Mouse (Mus musculus): ENCODE data around the gene Dcaf10. TPM values are rescaled to one million over a fixed set of nuclear protein-coding genes. Genes with fewer than 3 reads are reported as not detected.
A peak's percentile ranks its signal among the peaks of the same experiment; 100 is the strongest.

The Dcaf10 gene
- 7.8 and 8.0 TPM in 2 replicates for polyA plus RNA-seq (2015; fragmentation: Nextera tagmentation; extraction: Ambion mirVana)

DNA sequence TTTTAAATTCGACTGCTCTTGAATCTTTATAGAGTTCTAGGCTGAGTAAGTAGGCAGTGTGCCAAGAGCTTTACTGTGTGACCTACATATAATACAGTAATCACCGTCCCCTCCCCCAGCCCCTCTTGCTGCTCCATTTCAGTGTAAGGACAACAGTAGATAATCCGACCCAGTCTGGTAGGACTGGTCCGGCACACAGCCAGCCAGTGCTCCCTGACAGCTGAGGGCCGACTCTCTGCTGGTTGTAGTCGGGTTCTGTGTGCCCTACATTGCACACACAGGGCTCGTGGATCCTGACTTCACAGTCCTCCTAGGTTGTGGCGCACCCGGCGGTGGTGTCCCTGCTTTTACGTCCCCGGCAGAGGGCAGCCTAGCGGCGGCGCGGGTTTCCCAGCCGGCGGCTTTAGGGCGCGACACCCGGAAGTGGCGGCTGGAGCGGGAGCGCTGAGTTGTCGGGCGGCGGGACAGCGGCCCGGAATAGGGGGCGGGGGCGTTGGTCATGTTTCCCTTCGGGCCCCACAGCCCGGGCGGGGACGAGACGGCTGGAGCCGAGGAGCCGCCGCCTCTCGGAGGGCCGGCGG lies at the start of gene Dcaf10:
Gene Dcaf10, plus strand, starts transcription at position 433 of the 581 bp plus-strand sequence.
- peak; percentile 86 for ATAC-seq (ENCODE audit: extremely low read depth, insufficient number of reproducible peaks, low FRiP score, low TSS enrichment)
- Histone ChIP-seq H3K9ac (peak within 1 kb of the TSS; percentile 97), H3K27me3 (replicated peaks) (no peaks in the 10 kb centered on the region), H3K36me3 (peaks cover 23% of the 10 kb centered on the region), H3K9me3 (no peaks in the 10 kb centered on the region), H3K4me3 (peak within 1 kb of the TSS; percentile 88), H3K4me1 (peaks cover 23% of the 10 kb centered on the region), H3K27ac (replicated peaks) (peak within 1 kb of the TSS; percentile 99), H3K4me2 (peak within 1 kb of the TSS; percentile 92)
- WGBS = under 1% methylated on average over 39 of the region's 42 CpGs

- Histone ChIP-seq H3K36me3 (peaks cover 22% of the 10 kb centered on the region), H3K4me3 (peak within 1 kb of the TSS; percentile 94), H3K27ac (replicated peaks) (no peak within 1 kb of the TSS), H3K4me1 (peaks cover 11% of the 10 kb centered on the region), H3K4me2 (peak within 1 kb of the TSS; percentile 90), H3K9ac (peak within 1 kb of the TSS; percentile 90), H3K9me3 (no peaks in the 10 kb centered on the region), H3K27me3 (replicated peaks) (no peaks in the 10 kb centered on the region)
- WGBS = 19% methylated on average over 27 of the region's 27 CpGs
- peak; percentile 31; the same call in 1 of the 2 replicates for ATAC-seq (ENCODE audit: extremely low read depth, insufficient number of reproducible peaks, low FRiP score, low TSS enrichment)
Measured at GRCm38 (mm10) chr4:45296662-45297564, 45.0 kb upstream of the Dcaf10 start, which contains the start of gene Trmt10b. Gene Trmt10b, plus strand, starts transcription at chr4:45297127.

- Histone ChIP-seq H3K9ac (no peak overlapping the region), H3K4me3 (no peak overlapping the region), H3K36me3 (peaks cover 88% of the 10 kb centered on the region), H3K27ac (replicated peaks) (no peak overlapping the region), H3K27me3 (replicated peaks) (no peaks in the 10 kb centered on the region), H3K4me2 (no peak overlapping the region), H3K4me1 (no peaks in the 10 kb centered on the region), H3K9me3 (peaks cover 5% of the 10 kb centered on the region; the same call in 1 of the 2 replicates)
- no peak for ATAC-seq (ENCODE audit: extremely low read depth, insufficient number of reproducible peaks, low FRiP score, low TSS enrichment)
- WGBS = 95% methylated on average over 14 of the region's 14 CpGs
Measured at GRCm38 (mm10) chr4:45305536-45305935, 36.4 kb upstream of the Dcaf10 start.

- ATAC-seq (ENCODE audit: extremely low read depth, insufficient number of reproducible peaks, low FRiP score, low TSS enrichment) = no peak
- Histone ChIP-seq H3K36me3 (peaks cover 75% of the 10 kb centered on the region), H3K4me3 (no peak overlapping the region), H3K4me2 (no peak overlapping the region), H3K9ac (no peak overlapping the region), H3K4me1 (no peaks in the 10 kb centered on the region), H3K27ac (replicated peaks) (no peak overlapping the region), H3K27me3 (replicated peaks) (no peaks in the 10 kb centered on the region), H3K9me3 (peaks cover 5% of the 10 kb centered on the region; the same call in 1 of the 2 replicates)
- 38% methylated on average over 11 of the region's 11 CpGs for WGBS
Measured at GRCm38 (mm10) chr4:45308046-45308445, 33.9 kb upstream of the Dcaf10 start.

DNA sequence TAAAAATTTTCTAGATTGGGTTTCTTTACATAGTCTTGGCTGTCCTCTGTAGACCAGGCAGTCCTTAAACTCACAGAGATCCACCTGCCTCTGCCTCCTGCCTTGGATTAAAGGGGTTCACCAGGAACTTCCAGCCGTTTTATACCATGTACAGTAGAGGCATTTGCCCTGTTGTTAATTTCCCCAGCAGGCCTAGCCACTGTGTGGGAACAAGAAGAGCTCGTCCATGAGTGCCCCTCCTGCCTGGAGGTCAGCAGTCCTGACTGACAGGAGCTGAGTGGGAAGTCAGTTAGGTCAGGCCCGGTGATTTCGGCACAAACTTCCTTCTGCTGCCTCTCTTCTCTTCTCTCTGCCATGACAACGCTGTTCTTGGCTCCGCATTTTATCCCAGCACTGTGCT lies 33.3 kb upstream of the Dcaf10 start:
- peaks cover 73% of the 10 kb centered on the region for H3K36me3 ChIP-seq

GRCm38 (mm10) chr4:45311056-45311455 lies 30.8 kb upstream of the Dcaf10 start:
- H3K9ac ChIP-seq = no peak overlapping the region
- no peak for ATAC-seq (ENCODE audit: extremely low read depth, insufficient number of reproducible peaks, low FRiP score, low TSS enrichment)
- H3K4me2 ChIP-seq = no peak overlapping the region
- WGBS = 95% methylated on average over 2 of the region's 2 CpGs
- no peaks in the 10 kb centered on the region for H3K27me3 ChIP-seq (replicated peaks)
- H3K9me3 ChIP-seq = 0 out of 2 replicates have a peak, but pooled peaks cover under 1% of the 10 kb centered on the region
- no peak overlapping the region for H3K27ac ChIP-seq (replicated peaks)
- no peak overlapping the region for H3K4me3 ChIP-seq
- H3K4me1 ChIP-seq = no peaks in the 10 kb centered on the region
- H3K36me3 ChIP-seq = peaks cover 69% of the 10 kb centered on the region

More for the DNA sequence above, 33.3 kb upstream of the Dcaf10 start:
- H3K4me2 ChIP-seq = no peak overlapping the region
- peaks cover 5% of the 10 kb centered on the region; the same call in 1 of the 2 replicates for H3K9me3 ChIP-seq
- WGBS = 80% methylated on average over 6 of the region's 6 CpGs
- H3K27me3 ChIP-seq (replicated peaks) = no peaks in the 10 kb centered on the region
- H3K4me3 ChIP-seq = no peak overlapping the region
- H3K27ac ChIP-seq (replicated peaks) = no peak overlapping the region
- no peak for ATAC-seq (ENCODE audit: extremely low read depth, insufficient number of reproducible peaks, low FRiP score, low TSS enrichment)
- no peaks in the 10 kb centered on the region for H3K4me1 ChIP-seq
- no peak overlapping the region for H3K9ac ChIP-seq

DNA sequence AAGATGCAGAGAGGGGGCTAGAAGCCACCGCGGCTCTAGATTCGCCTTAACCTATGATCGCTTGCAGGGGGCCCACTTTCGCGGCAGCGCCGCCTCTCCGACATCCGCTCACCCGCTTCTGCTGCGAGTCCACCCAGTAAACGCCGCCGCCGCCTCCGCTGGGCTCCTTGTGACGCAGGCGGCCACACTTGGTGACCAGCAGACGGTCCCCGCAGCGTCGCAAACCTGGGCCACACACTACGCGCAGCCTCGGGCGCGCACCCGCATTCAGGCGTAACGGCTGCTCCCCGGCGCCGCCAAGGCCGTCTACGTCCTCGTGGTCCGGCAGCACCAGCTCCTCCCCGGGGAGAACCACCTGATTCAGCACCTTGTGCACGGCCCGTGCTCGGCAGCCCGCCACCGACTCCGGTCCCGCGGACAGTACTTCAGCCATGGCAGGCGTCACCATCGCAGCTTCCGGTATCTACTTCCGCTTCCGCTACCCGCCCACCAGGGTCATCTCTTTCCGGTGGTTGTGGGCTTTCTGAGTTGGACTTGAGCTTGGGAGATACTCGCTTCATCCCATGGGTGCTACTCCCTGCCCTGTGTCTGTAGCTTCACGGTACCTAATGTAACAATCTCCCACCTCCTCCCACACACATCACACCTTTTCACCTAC lies 21.6 kb upstream of the Dcaf10 start:
- Histone ChIP-seq H3K4me2 (peak overlapping the region; percentile 74), H3K36me3 (peaks cover 32% of the 10 kb centered on the region), H3K9me3 (no peaks in the 10 kb centered on the region), H3K27me3 (replicated peaks) (peaks cover 31% of the 10 kb centered on the region), H3K27ac (replicated peaks) (peak overlapping the region; percentile 81), H3K4me1 (peaks cover 9% of the 10 kb centered on the region), H3K4me3 (peak overlapping the region; percentile 80), H3K9ac (peak overlapping the region; percentile 87)
- ATAC-seq (ENCODE audit: extremely low read depth, insufficient number of reproducible peaks, low FRiP score, low TSS enrichment) = peak; percentile 54; the same call in 1 of the 2 replicates
- WGBS = under 1% methylated on average over 56 of the region's 56 CpGs

DNA sequence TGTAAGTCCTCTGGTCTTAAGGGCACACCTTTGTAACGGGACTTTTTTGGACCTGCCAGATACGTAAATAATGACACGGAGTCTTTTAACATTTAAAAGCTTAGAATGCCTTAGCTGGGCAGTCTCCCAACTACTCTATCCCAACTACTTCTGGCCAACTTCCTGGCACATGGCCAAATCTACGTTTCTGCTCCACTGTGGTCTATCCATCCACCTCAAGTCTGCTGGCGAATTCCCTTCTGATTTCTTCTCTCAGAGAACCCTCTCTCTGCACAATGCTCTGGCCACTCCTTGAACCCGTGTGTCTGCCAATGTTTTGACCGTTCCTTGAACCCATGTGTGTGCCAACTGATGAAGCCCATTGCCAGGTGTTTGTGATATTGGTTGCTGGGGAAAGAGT lies 10.8 kb upstream of the Dcaf10 start:
- 0 out of 2 replicates have a peak, but pooled peaks cover 7% of the 10 kb centered on the region for H3K9me3 ChIP-seq
- H3K4me3 ChIP-seq = no peak overlapping the region
- 72% methylated on average over 7 of the region's 7 CpGs for WGBS
- H3K4me1 ChIP-seq = no peaks in the 10 kb centered on the region
- no peak overlapping the region for H3K27ac ChIP-seq (replicated peaks)
- no peak overlapping the region for H3K4me2 ChIP-seq
- H3K36me3 ChIP-seq = no peaks in the 10 kb centered on the region
- no peak for ATAC-seq (ENCODE audit: extremely low read depth, insufficient number of reproducible peaks, low FRiP score, low TSS enrichment)
- H3K27me3 ChIP-seq (replicated peaks) = peaks cover 12% of the 10 kb centered on the region
- H3K9ac ChIP-seq = no peak overlapping the region

DNA sequence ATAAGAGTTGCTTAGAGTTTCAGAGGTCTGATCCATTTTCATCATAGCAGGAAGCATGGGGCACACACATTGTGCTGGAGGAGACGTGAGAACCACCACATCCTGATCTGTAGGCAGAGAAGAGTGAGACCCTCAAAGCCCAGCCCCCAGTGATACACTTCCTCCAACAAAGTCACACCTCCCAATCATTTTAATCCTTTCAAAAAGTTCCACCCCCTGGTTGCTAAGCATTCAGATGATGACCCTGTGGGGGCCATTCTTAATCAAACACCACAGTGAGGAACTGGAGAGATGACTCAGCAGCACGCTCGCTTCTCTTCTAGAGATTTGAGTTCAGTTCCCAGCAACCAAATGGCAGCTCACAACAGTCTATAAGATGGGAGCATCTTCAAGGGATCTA lies 9.4 kb upstream of the Dcaf10 start:
- no peak overlapping the region for H3K4me3 ChIP-seq
- no peak overlapping the region for H3K9ac ChIP-seq
- 51% methylated on average over 3 of the region's 3 CpGs for WGBS
- H3K4me2 ChIP-seq = no peak overlapping the region
- H3K9me3 ChIP-seq = no peaks in the 10 kb centered on the region
- no peak for ATAC-seq (ENCODE audit: extremely low read depth, insufficient number of reproducible peaks, low FRiP score, low TSS enrichment)
- H3K4me1 ChIP-seq = no peaks in the 10 kb centered on the region
- H3K27ac ChIP-seq (replicated peaks) = no peak overlapping the region
- H3K27me3 ChIP-seq (replicated peaks) = peaks cover 5% of the 10 kb centered on the region; the same call in 1 of the 2 replicates
- no peaks in the 10 kb centered on the region for H3K36me3 ChIP-seq

GRCm38 (mm10) chr4:45341226-45341625 lies 675 bp upstream of the Dcaf10 start:
- WGBS = 49% methylated on average over 9 of the region's 9 CpGs
- Histone ChIP-seq H3K4me3 (peak overlapping the region; percentile 88), H3K27me3 (replicated peaks) (no peaks in the 10 kb centered on the region), H3K9me3 (no peaks in the 10 kb centered on the region), H3K27ac (replicated peaks) (peak overlapping the region; percentile 99), H3K4me2 (peak overlapping the region; percentile 92), H3K4me1 (peaks cover 23% of the 10 kb centered on the region), H3K9ac (peak overlapping the region; percentile 97), H3K36me3 (peaks cover 19% of the 10 kb centered on the region)
- no peak for ATAC-seq (ENCODE audit: extremely low read depth, insufficient number of reproducible peaks, low FRiP score, low TSS enrichment)
